Mouse (Mus musculus) heart, adult 2 months (tissue): ENCODE data around the gene Dimt1. TPM values are rescaled to one million over a fixed set of nuclear protein-coding genes. Genes with fewer than 3 reads are reported as not detected.

Source experiments
- DNase-seq, 2 experiments: peaks; one replicate each; pipeline ENCODE4 v3.0.0; 2021
- H3K27ac ChIP-seq: fragments of 200-600 bp; 2 replicates; pipeline ENCODE4 v1.8.1; 2022
- H3K27me3 ChIP-seq: fragments of 200-500 bp; 2 replicates; pipeline ENCODE4 v1.6.1; 2012; ENCODE audit warnings: mild to moderate bottlenecking, low read length, inconsistent platforms, mixed read lengths; ENCODE audit not compliant: control insufficient read depth, insufficient read depth
- H3K36me3 ChIP-seq: fragments of 200-500 bp; 2 replicates; pipeline ENCODE4 v1.6.1; 2012; ENCODE audit warnings: low read length, inconsistent platforms; ENCODE audit not compliant: control insufficient read depth, insufficient read depth
- H3K4me1 ChIP-seq: fragments of 200-500 bp; 2 replicates; pipeline ENCODE4 v1.6.1; 2011; ENCODE audit warnings: low read length; ENCODE audit not compliant: control insufficient read depth, insufficient read depth
- H3K4me3 ChIP-seq: fragments of 200-600 bp; 2 replicates; pipeline ENCODE4 v1.8.1; 2022
- H3K79me2 ChIP-seq: fragments of 200-500 bp; replicated peaks from 2 replicates; pipeline ENCODE4 v1.6.1; 2012; ENCODE audit warnings: mild to moderate bottlenecking, inconsistent platforms, low read length, moderate library complexity, mixed read lengths; ENCODE audit not compliant: control insufficient read depth, insufficient read depth
- H3K9ac ChIP-seq: fragments of 200-500 bp; 2 replicates; pipeline ENCODE4 v1.6.1; 2012; ENCODE audit warnings: low read depth, mild to moderate bottlenecking, control low read depth, inconsistent platforms, low read length, mixed read lengths
- CTCF ChIP-seq: fragments of 200-600 bp; IDR thresholded peaks from 2 replicates; pipeline ENCODE4 v1.8.1; 2022; ENCODE audit warnings: antibody characterized with exemption, mild to moderate bottlenecking, moderate library complexity
- EP300 ChIP-seq: fragments of 200-500 bp; IDR thresholded peaks from 2 replicates; pipeline ENCODE4 v1.6.1; 2011; ENCODE audit warnings: low read depth, low read length, control low read depth; ENCODE audit not compliant: insufficient read depth
- POLR2A ChIP-seq: fragments of 200-500 bp; IDR thresholded peaks from 2 replicates; pipeline ENCODE4 v1.6.1; 2011; ENCODE audit warnings: mild to moderate bottlenecking, low read depth, low read length, control low read depth; ENCODE audit not compliant: insufficient read depth
- WGBS: fragments of 180-500 bp; shearing (Covaris S2); methylation state at CpG from one replicate; pipeline ENCODE4 v1.1.7; 2018; 5-methylcytosine and 5-hydroxymethylcytosine counted together
- intact Hi-C: fragments of 180-260 bp; cut with DNase I; formaldehyde crosslinking; loops from one replicate; pipeline ENCODE4 v1.15.1; 2025
- polyA plus RNA-seq: library from polyadenylated mRNA; depleted of rRNA; stranded (reverse); fragments of >200 nt; gene quantifications from 2 replicates; pipeline ENCODE4 v1.2.3, GENCODE M21; 2012
- total RNA-seq, 2 experiments: library from RNA; stranded (reverse); gene quantifications; 2 replicates each; pipeline ENCODE4 v1.2.3; 2021

Gene Dimt1
- total and polyA plus RNA-seq, 3 experiments: 5.0 to 7.8 (median 6.3) TPM

DNA sequence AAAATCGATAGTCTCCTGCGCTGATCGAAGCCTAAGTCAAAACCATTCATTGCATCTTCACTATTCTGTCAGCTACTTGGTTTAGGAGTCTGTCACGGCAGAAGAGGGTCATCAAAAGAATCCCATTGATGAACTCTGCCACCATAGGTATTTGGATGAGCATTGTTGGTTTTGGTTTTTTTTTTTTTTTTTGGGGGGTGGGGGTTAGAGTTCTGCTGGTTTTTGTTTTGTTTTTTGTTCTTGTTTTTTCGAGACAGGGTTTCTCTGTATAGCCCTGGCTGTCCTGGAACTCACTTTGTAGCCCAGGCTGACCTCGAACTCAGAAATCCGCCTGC is 9.8 kb upstream of the Dimt1 start:
- WGBS: 24% methylated on average over 7 of the region's 7 CpGs
- H3K27ac ChIP-seq: no peak overlapping the region
- H3K36me3 ChIP-seq: no peaks in the 10 kb centered on the region
- H3K27me3 ChIP-seq: no peaks in the 10 kb centered on the region
- H3K79me2 ChIP-seq: no peaks in the 10 kb centered on the region
- no peaks in the 10 kb centered on the region for H3K4me1 ChIP-seq
- intact Hi-C loops: no loop called here
- no peak for DNase-seq
- no peak for TF ChIP-seq EP300
- no peak for TF ChIP-seq CTCF
- TF ChIP-seq POLR2A: no peak
- H3K9ac ChIP-seq: no peak overlapping the region
- peak overlapping the region; percentile 71 for H3K4me3 ChIP-seq

DNA sequence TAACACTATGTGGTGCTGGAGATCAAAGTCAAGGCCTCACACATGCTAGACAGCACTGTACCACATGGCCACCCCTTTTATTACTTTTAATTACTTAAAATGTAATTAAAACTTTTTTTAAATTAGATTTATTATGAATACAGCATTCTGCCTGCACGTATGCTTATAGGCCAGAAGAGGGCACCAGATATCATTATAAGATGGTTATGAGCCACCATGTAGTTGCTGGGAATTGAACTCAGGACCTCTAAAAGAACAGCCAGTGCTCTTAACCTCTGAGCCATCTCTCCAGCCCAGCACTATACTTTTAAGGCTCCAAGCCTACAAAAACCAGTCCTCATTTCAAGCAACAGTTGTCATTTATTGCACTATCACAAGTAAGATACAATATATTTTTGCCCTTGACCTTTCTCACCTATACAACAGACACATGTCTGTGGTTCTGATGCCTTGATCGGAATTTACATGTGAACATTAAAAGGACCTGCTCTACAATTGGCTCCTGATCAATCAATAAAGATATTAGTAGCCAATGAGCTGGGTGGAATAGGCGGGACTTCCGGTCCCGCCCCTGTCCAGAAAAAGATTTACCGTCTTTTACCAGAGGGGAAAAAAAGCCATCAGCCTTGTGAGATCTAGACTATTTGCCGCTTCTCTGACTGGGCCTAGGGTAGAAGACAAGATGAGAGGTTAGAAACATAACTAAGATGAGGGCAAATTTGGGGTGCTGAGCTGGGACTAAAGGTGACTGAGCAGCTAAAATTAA is 5.5 kb upstream of the Dimt1 start:
- no peak overlapping the region for H3K9ac ChIP-seq
- intact Hi-C loops: no loop called here
- no peak for DNase-seq
- H3K4me1 ChIP-seq: no peaks in the 10 kb centered on the region
- TF ChIP-seq POLR2A (no peak), CTCF (peak; percentile 46)
- H3K36me3 ChIP-seq: no peaks in the 10 kb centered on the region
- no peaks in the 10 kb centered on the region for H3K79me2 ChIP-seq
- H3K27ac ChIP-seq: no peak overlapping the region
- H3K4me3 ChIP-seq: no peak overlapping the region
- H3K27me3 ChIP-seq: no peaks in the 10 kb centered on the region
- WGBS: 31% methylated on average over 7 of the region's 7 CpGs

DNA sequence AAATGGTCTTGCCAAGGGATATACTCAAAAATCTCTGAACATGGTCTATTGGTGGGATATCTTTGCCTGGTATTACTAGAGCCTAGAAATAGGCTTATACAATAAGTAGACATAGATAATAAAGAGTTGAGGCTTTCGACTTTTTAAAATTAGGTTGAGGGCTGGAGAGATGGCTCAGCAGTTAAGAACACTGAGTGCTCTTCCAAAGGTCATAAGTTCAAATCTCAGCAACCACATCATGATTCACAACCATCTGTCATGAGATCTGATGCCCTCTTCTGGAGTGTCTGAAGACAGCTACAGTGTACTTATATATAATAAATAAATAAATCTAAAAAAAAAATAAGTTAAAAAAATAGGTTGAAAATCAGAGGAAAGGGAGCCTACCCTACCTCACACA is 4.2 kb upstream of the Dimt1 start:
- H3K9ac ChIP-seq: no peak overlapping the region
- no peak overlapping the region for H3K4me3 ChIP-seq
- no peak overlapping the region for H3K27ac ChIP-seq
- intact Hi-C loops: no loop called here
- TF ChIP-seq EP300: no peak
- no peak for TF ChIP-seq POLR2A
- no peak for TF ChIP-seq CTCF
- no peaks in the 10 kb centered on the region for H3K27me3 ChIP-seq
- DNase-seq: no peak
- WGBS: 83% methylated on average over 1 of the region's 1 CpGs
- H3K36me3 ChIP-seq: peaks cover 2% of the 10 kb centered on the region
- peaks cover 2% of the 10 kb centered on the region for H3K4me1 ChIP-seq
- H3K79me2 ChIP-seq: no peaks in the 10 kb centered on the region; the same call in 1 of the 2 replicates

DNA sequence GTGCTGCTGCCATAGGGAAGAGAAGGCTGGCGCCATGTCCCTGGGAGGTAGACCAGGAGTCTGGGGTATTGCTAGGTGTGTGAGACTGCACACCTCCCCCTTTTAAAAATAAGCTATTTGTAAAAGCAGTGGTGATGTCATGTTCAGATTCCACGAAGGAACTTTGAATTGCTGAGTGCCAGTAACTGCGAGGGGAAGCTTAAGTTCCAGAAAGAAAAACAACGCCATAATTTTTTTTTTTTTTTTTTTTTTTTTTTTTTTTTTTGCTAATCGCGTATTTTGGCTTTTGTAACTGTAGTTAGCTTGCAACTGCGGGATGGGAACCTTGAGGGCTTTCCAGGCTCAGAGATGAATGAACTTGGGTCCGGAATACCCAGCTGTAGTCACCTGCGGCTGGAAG is 1.4 kb upstream of the Dimt1 start:
- H3K9ac ChIP-seq: no peak overlapping the region
- TF ChIP-seq POLR2A: no peak
- TF ChIP-seq CTCF: no peak
- no peak for TF ChIP-seq EP300
- no peak for DNase-seq
- no peaks in the 10 kb centered on the region; the same call in 1 of the 2 replicates for H3K79me2 ChIP-seq
- peaks cover 4% of the 10 kb centered on the region for H3K4me1 ChIP-seq
- H3K36me3 ChIP-seq: peaks cover 6% of the 10 kb centered on the region
- 61% methylated on average over 9 of the region's 9 CpGs for WGBS
- no peaks in the 10 kb centered on the region for H3K27me3 ChIP-seq
- no peak overlapping the region for H3K27ac ChIP-seq
- H3K4me3 ChIP-seq: no peak overlapping the region
- intact Hi-C loops: loop anchor here (5.0 kb wide), 1 partner anchor 157 kb away; no protein-coding TSS in a partner anchor

DNA sequence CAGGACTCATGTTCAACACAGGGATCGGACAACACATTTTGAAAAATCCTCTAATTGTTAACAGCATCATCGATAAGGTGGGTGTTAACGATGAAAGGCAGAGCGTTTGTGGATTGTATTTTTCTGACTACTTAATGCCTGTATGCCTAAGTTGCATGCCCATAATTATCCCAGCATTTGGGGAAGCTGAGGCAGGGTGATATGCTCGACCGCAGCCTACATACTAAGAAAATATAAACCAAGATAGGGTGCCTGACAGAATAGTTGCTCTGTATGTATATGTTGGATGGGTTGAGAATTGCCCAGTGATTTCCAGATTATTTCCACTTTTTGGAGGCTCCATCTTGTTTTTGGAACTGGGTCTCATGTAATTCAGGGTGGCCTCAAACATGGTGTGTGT is 656 bp downstream of the Dimt1 start:
- Histone ChIP-seq H3K4me3 (peak overlapping the region; percentile 98), H3K27me3 (no peaks in the 10 kb centered on the region), H3K4me1 (peaks cover 4% of the 10 kb centered on the region), H3K36me3 (peaks cover 6% of the 10 kb centered on the region), H3K27ac (peak overlapping the region; percentile 86), H3K79me2 (no peaks in the 10 kb centered on the region; the same call in 1 of the 2 replicates), H3K9ac (peak overlapping the region; percentile 86)
- no peak for DNase-seq
- TF ChIP-seq POLR2A (no peak), EP300 (no peak), CTCF (no peak)
- intact Hi-C loops: loop anchor here (2.0 to 5.0 kb wide), 2 partner anchors 75 to 155 kb away; partner anchors contain the start of gene Kif2a
- 2% methylated on average over 6 of the region's 6 CpGs for WGBS

DNA sequence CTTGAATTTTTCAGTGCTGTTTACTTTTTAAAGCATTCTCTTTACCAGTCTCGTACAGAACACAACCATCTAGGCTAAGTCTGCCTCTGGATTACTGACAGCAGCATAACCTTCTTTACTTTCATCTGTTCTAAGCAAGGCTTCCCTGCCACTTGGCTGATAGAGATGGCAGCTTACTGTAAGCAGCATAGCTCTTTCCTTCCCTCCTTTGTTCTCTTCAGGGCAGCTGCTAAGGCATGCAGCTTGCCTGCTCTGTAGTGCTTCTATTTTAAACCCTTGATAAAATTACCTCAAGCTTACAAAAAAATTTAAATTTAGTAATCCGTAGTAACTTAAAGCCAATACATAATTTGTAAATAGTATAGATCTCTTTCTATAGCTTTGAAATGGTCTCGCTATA is 8.0 kb downstream of the Dimt1 start:
- no peak for TF ChIP-seq EP300
- TF ChIP-seq CTCF: no peak
- TF ChIP-seq POLR2A: no peak
- no peak overlapping the region for H3K4me3 ChIP-seq
- no peaks in the 10 kb centered on the region for H3K27me3 ChIP-seq
- H3K27ac ChIP-seq: no peak overlapping the region
- H3K4me1 ChIP-seq: no peaks in the 10 kb centered on the region
- H3K79me2 ChIP-seq: no peaks in the 10 kb centered on the region
- peaks cover 3% of the 10 kb centered on the region for H3K36me3 ChIP-seq
- intact Hi-C loops: no loop called here
- 70% methylated on average over 3 of the region's 3 CpGs for WGBS
- no peak for DNase-seq
- H3K9ac ChIP-seq: no peak overlapping the region
